Mouse (Mus musculus): ENCODE measurements around the gene Agmat.

DNA sequence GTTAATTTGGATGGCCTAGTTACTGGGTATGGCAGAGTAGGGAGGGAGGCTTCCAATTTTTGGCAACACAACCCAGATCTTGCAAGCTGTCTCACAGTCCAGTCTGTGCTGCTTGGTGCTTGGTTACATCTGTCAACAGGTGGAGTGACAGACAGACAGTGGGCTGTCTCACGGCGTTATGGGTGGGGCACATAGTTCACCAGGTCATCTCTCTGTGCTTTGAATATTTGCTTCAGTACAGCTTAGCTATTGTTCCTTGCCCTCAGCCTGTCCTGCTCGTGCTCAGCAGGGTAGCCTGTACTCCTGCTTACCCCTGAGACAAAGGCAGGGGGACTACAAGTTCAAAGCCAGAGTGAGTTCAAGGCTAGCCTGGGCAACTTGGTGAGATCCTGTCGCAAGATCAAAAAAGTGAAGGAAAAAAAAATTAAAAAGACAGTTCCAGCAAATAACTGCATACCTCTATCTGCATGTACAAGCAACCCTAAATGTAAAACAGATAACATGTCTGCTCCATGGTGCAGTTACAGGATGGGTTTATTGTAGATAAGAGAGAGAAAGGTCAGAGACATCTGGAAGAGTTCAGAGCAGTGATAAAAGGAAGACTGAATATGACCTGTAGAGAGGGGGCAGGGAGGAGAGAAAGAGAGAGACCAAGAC lies 5.1 kb downstream of the Agmat start:
- 0 out of 2 replicates have a peak, but pooled peaks have one; percentile 2 for TF ChIP-seq CTCF (IDR thresholded peaks at IDR 0.05; ENCODE audit: low read depth)
- TF ChIP-seq EP300 (IDR thresholded peaks at IDR 0.05; ENCODE audit: low read depth) = peak; percentile 96
